Mouse (Mus musculus) brain, adult 2 months (tissue): ENCODE results near the gene Kmt2e.

Experiments
- DNase-seq: peaks from one replicate; pipeline ENCODE4 v3.0.0; 2011; ENCODE audit warnings: low read depth, low spot score

The Kmt2e gene

GRCm38 (mm10) chr5:23497920-23498319 lies 63.7 kb downstream of the Kmt2e start:
- peak; percentile 73 for DNase-seq

GRCm38 (mm10) chr5:23499257-23499656 lies 65.0 kb downstream of the Kmt2e start:
- DNase-seq: no peak

GRCm38 (mm10) chr5:23500715-23501114 lies 66.5 kb downstream of the Kmt2e start:
- no peak for DNase-seq

GRCm38 (mm10) chr5:23501582-23502316 lies 67.5 kb downstream of the Kmt2e start:
- peak; percentile 79 for DNase-seq

- no peak for DNase-seq
These were observed 68.2 kb downstream of the Kmt2e start for GRCm38 (mm10) chr5:23502317-23502937.

GRCm38 (mm10) chr5:23505578-23505977 lies 71.3 kb downstream of the Kmt2e start:
- DNase-seq: no peak

GRCm38 (mm10) chr5:23507210-23507609 lies 73.0 kb downstream of the Kmt2e start:
- DNase-seq: no peak

GRCm38 (mm10) chr5:23508630-23509029 lies 74.4 kb downstream of the Kmt2e start:
- peak; percentile 59 for DNase-seq

GRCm38 (mm10) chr5:23511456-23511855 lies 77.2 kb downstream of the Kmt2e start:
- DNase-seq: no peak

- DNase-seq: no peak
These were observed 78.3 kb downstream of the Kmt2e start for GRCm38 (mm10) chr5:23512556-23512955.

- DNase-seq: no peak
These were observed 79.2 kb downstream of the Kmt2e start for GRCm38 (mm10) chr5:23513468-23513867.

- DNase-seq: no peak
These were observed 80.8 kb downstream of the Kmt2e start for GRCm38 (mm10) chr5:23515038-23515437.

- DNase-seq: no peak
These were observed 82.7 kb downstream of the Kmt2e start for GRCm38 (mm10) chr5:23516962-23517361.

- DNase-seq: peak; percentile 92
These were observed 83.6 kb downstream of the Kmt2e start for GRCm38 (mm10) chr5:23517839-23518238.

GRCm38 (mm10) chr5:23518673-23519072 lies 84.4 kb downstream of the Kmt2e start:
- peak; percentile 71 for DNase-seq

- no peak for DNase-seq
These were observed 85.4 kb downstream of the Kmt2e start for GRCm38 (mm10) chr5:23519679-23520078.

- DNase-seq: no peak
These were observed 87.4 kb downstream of the Kmt2e start for GRCm38 (mm10) chr5:23521645-23522044.

- DNase-seq: no peak
These were observed 89.7 kb downstream of the Kmt2e start for GRCm38 (mm10) chr5:23523936-23524335.

- no peak for DNase-seq
These were observed 90.4 kb downstream of the Kmt2e start for GRCm38 (mm10) chr5:23524621-23525020.

- no peak for DNase-seq
These were observed 96.9 kb downstream of the Kmt2e start for GRCm38 (mm10) chr5:23531100-23531499.

- peak; percentile 82 for DNase-seq
These were observed 97.4 kb downstream of the Kmt2e start for GRCm38 (mm10) chr5:23531541-23532096.

GRCm38 (mm10) chr5:23535692-23536091 lies 101.5 kb downstream of the Kmt2e start:
- no peak for DNase-seq

GRCm38 (mm10) chr5:23551687-23552086 lies 117.4 kb downstream of the Kmt2e start:
- no peak for DNase-seq
